Comparison of ENCODE assay signal across 11 mouse cellular contexts in genomic region chr16:76958597-76959392, GRCm38 (mm10). TPM values are rescaled to one million over a fixed set of nuclear protein-coding genes. Genes with fewer than 3 reads are reported as not detected.
DNase-seq lines count a peak whose midpoint lies in the region; ATAC-seq and TF ChIP-seq lines count a peak whose summit lies in the region.
"Had no signal": no experiment of that assay in that cellular context is flagged by ENCODE, and none has a peak within 500 bp of the region (broad histone marks: within the 10 kb centered on the region; RNA-seq: fewer than 3 reads in every experiment).

No protein-coding gene starts in this region.

- H3K4me2 ChIP-seq in liver, postnatal 0 days (ENCODE audit: low read depth, low read length), result no peak overlapping the region
- H3K4me2 ChIP-seq in embryonic facial prominence, embryonic 11.5 days (ENCODE audit: low read depth, low read length), result no peak overlapping the region
- no peak overlapping the region for H3K4me2 ChIP-seq in lung, postnatal 0 days (replicated peaks; ENCODE audit: low read depth, low read length)
- H3K4me2 ChIP-seq: forebrain, embryonic 12.5 days; hindbrain, embryonic 13.5 days had no signal

- intact Hi-C loops in left cerebral cortex, postnatal 36 days (cut with DNase I), result loop anchor here (5.0 kb wide), 1 partner anchor 54 kb away; the partner anchor contains the start of gene Usp25

- DNase-seq in liver, adult 2 months (ENCODE audit: extremely low read depth, low read depth, low spot score), result peak; percentile 7
- no peak for DNase-seq in liver, postnatal 0 days
- peak; percentile 1 for DNase-seq in embryonic facial prominence, embryonic 11.5 days (ENCODE audit: low spot score)
- DNase-seq in lung, postnatal 0 days (ENCODE audit: low spot score), result peak; percentile 85
- peak; percentile 20 for DNase-seq in yolk sac, embryonic 10.5 days (ENCODE audit: low spot score)
- no peak for DNase-seq in left cerebral cortex, postnatal 36 days (ENCODE audit: low spot score in 2 of 2)
- no peak for DNase-seq in layer of hippocampus, adult 8-10 months (ENCODE audit: low spot score in 2 of 2)
- DNase-seq in kidney, adult 8-10 months, result no peak

- no peaks in the 10 kb centered on the region for H3K27me3 ChIP-seq in liver, adult 2 months (ENCODE audit: control insufficient read depth, insufficient read depth, low read length)
- no peaks in the 10 kb centered on the region for H3K27me3 ChIP-seq in liver, postnatal 0 days (ENCODE audit: insufficient read depth, low read length)
- H3K27me3 ChIP-seq in embryonic facial prominence, embryonic 11.5 days (ENCODE audit: control insufficient read depth, insufficient read depth, low read length), result no peaks in the 10 kb centered on the region
- no peaks in the 10 kb centered on the region for H3K27me3 ChIP-seq in lung, postnatal 0 days (replicated peaks; ENCODE audit: insufficient read depth, low read length)
- H3K27me3 ChIP-seq: forebrain, embryonic 12.5 days; hindbrain, embryonic 13.5 days; megakaryocyte, embryonic 14.5 days had no signal

- no peaks in the 10 kb centered on the region for H3K36me3 ChIP-seq in liver, adult 2 months (ENCODE audit: control insufficient read depth, insufficient read depth, low read length)
- no peaks in the 10 kb centered on the region for H3K36me3 ChIP-seq in liver, postnatal 0 days (replicated peaks; ENCODE audit: insufficient read depth, low read length)
- H3K36me3 ChIP-seq in embryonic facial prominence, embryonic 11.5 days (replicated peaks; ENCODE audit: control insufficient read depth, insufficient read depth, low read depth, low read length), result no peaks in the 10 kb centered on the region
- H3K36me3 ChIP-seq in lung, postnatal 0 days (ENCODE audit: insufficient read depth, low read length), result no peaks in the 10 kb centered on the region
- H3K36me3 ChIP-seq: forebrain, embryonic 12.5 days; hindbrain, embryonic 13.5 days had no signal

- H3K4me3 ChIP-seq in liver, adult 2 months (ENCODE audit: insufficient read depth, low read depth, low read length), result no peak overlapping the region
- no peak overlapping the region for H3K4me3 ChIP-seq in liver, postnatal 0 days (ENCODE audit: low read depth, low read length)
- no peak overlapping the region for H3K4me3 ChIP-seq in embryonic facial prominence, embryonic 11.5 days (ENCODE audit: low read depth, low read length)
- no peak overlapping the region for H3K4me3 ChIP-seq in lung, postnatal 0 days (ENCODE audit: low read depth, low read length)
- H3K4me3 ChIP-seq: forebrain, embryonic 12.5 days; hindbrain, embryonic 13.5 days; megakaryocyte, embryonic 14.5 days had no signal

- WGBS in liver, adult 2 months, result 56% methylated on average over 7 of the region's 7 CpGs
- WGBS in liver, postnatal 0 days (ENCODE audit: insufficient replicate concordance), result 65% methylated on average over 7 of the region's 7 CpGs
- WGBS in embryonic facial prominence, embryonic 11.5 days, result 69% methylated on average over 7 of the region's 7 CpGs
- WGBS in lung, postnatal 0 days, result 41% methylated on average over 7 of the region's 7 CpGs

- H3K9me3 ChIP-seq in liver, postnatal 0 days (ENCODE audit: low read length), result no peaks in the 10 kb centered on the region
- no peaks in the 10 kb centered on the region for H3K9me3 ChIP-seq in embryonic facial prominence, embryonic 11.5 days (replicated peaks; ENCODE audit: control insufficient read depth, low read length)
- no peaks in the 10 kb centered on the region for H3K9me3 ChIP-seq in lung, postnatal 0 days (ENCODE audit: low read length)
- H3K9me3 ChIP-seq: forebrain, embryonic 12.5 days; hindbrain, embryonic 13.5 days; megakaryocyte, embryonic 14.5 days had no signal

- H3K27ac ChIP-seq in liver, adult 2 months (replicated peaks; ENCODE audit: insufficient read depth, low read depth, low read length), result no peak overlapping the region
- no peak overlapping the region for H3K27ac ChIP-seq in liver, postnatal 0 days (ENCODE audit: low read depth)
- no peak overlapping the region for H3K27ac ChIP-seq in embryonic facial prominence, embryonic 11.5 days (replicated peaks; ENCODE audit: low read depth, low read length)
- 0 out of 2 replicates have a peak overlapping the region, but pooled peaks have one; percentile 21 for H3K27ac ChIP-seq in lung, postnatal 0 days (ENCODE audit: low read length)
- H3K27ac ChIP-seq: forebrain, embryonic 12.5 days; hindbrain, embryonic 13.5 days had no signal

- H3K79me2 ChIP-seq in liver, adult 2 months (ENCODE audit: control insufficient read depth, insufficient read depth, low read length), result no peaks in the 10 kb centered on the region

- no peaks in the 10 kb centered on the region for H3K4me1 ChIP-seq in liver, adult 2 months (ENCODE audit: control insufficient read depth, insufficient read depth, low read length)
- no peaks in the 10 kb centered on the region for H3K4me1 ChIP-seq in liver, postnatal 0 days (ENCODE audit: insufficient read depth)
- H3K4me1 ChIP-seq in embryonic facial prominence, embryonic 11.5 days (ENCODE audit: control insufficient read depth, insufficient read depth, low read length), result no peaks in the 10 kb centered on the region
- H3K4me1 ChIP-seq in lung, postnatal 0 days (ENCODE audit: insufficient read depth, low read depth, low read length), result no peaks in the 10 kb centered on the region
- H3K4me1 ChIP-seq: forebrain, embryonic 12.5 days; hindbrain, embryonic 13.5 days; megakaryocyte, embryonic 14.5 days had no signal

- no peak for TF ChIP-seq POLR2A in liver, adult 2 months (IDR thresholded peaks at IDR 0.05; ENCODE audit: extremely low read depth, insufficient read depth, low read length)

- no peak overlapping the region for H3K9ac ChIP-seq in liver, adult 2 months (ENCODE audit: low read depth, low read length)
- H3K9ac ChIP-seq in liver, postnatal 0 days (replicated peaks), result no peak overlapping the region
- H3K9ac ChIP-seq in embryonic facial prominence, embryonic 11.5 days (replicated peaks; ENCODE audit: low read length), result no peak overlapping the region
- no peak overlapping the region for H3K9ac ChIP-seq in lung, postnatal 0 days (replicated peaks; ENCODE audit: low read depth)
- H3K9ac ChIP-seq: forebrain, embryonic 12.5 days; hindbrain, embryonic 13.5 days had no signal

- ATAC-seq in liver, postnatal 0 days, result no peak
- no peak for ATAC-seq in embryonic facial prominence, embryonic 11.5 days (replicated peaks; ENCODE audit: insufficient number of reproducible peaks, low FRiP score, low TSS enrichment, low read depth)
- peak; percentile 98 for ATAC-seq in lung, postnatal 0 days

- no peak for TF ChIP-seq CTCF in liver, adult 2 months (IDR thresholded peaks at IDR 0.05; ENCODE audit: low read depth, low read length)
- no peak for TF ChIP-seq CTCF in liver, postnatal 0 days (IDR thresholded peaks at IDR 0.05; ENCODE audit: low read depth)
- no peak for TF ChIP-seq CTCF in lung, postnatal 0 days (IDR thresholded peaks at IDR 0.05)

- TF ChIP-seq EP300 in liver, postnatal 0 days (IDR thresholded peaks at IDR 0.05; ENCODE audit: low read depth), result no peak
- peak; percentile 70 for TF ChIP-seq EP300 in lung, postnatal 0 days (IDR thresholded peaks at IDR 0.05)

RNA-seq across cellular contexts. Expression of gene Usp25, which starts 54.7 kb away (rescaled TPM):
- total RNA-seq in liver, adult 2 months (2014; rRNA removed), result 24.8 and 26.0 TPM in 2 replicates
- 7.1 and 8.2 TPM in 2 replicates for polyA plus RNA-seq in liver, adult 2 months (2012; rRNA removed)
- polyA plus RNA-seq in liver, postnatal 0 days (2015; fragmentation: Nextera tagmentation; extraction: Ambion mirVana), result 22.8 and 23.4 TPM in 2 replicates
- 26.7 and 29.8 TPM in 2 replicates for polyA plus RNA-seq in embryonic facial prominence, embryonic 11.5 days (2014; fragmentation: Nextera tagmentation; extraction: Ambion mirVana)
- 19.2 and 21.8 TPM in 2 replicates for polyA plus RNA-seq in lung, postnatal 0 days (2015; fragmentation: Nextera tagmentation; extraction: Ambion mirVana)
- total RNA-seq in left cerebral cortex, postnatal 36 days (2021), result 10 to 100 TPM; 31.9 TPM
- 10 to 100 TPM; 31.4 to 36.0 (median 33.2) TPM for total RNA-seq in layer of hippocampus, adult 8-10 months (2022)

Comparison
In these comparisons a context has a peak if more than half of its experiments do, and no peak if none do; other contexts are left out.
1. DNase-seq: peak in liver, adult 2 months (single experiment), embryonic facial prominence, embryonic 11.5 days (single experiment), lung, postnatal 0 days (single experiment) and yolk sac, embryonic 10.5 days (single experiment); none in liver, postnatal 0 days (single experiment), left cerebral cortex, postnatal 36 days (0 of 2), layer of hippocampus, adult 8-10 months (0 of 2) and kidney, adult 8-10 months (0 of 2).